Mouse (Mus musculus) c-Kit-positive CD71-positive TER-119-negative erythroid progenitor cells, embryonic 14.5 days (primary cell): ENCODE measurements around the gene Sytl2.

Experiments
- DNase-seq: peaks from one replicate; pipeline ENCODE4 v3.0.0-alpha.2; 2013; ENCODE audit warnings: low read depth

The Sytl2 gene

DNA sequence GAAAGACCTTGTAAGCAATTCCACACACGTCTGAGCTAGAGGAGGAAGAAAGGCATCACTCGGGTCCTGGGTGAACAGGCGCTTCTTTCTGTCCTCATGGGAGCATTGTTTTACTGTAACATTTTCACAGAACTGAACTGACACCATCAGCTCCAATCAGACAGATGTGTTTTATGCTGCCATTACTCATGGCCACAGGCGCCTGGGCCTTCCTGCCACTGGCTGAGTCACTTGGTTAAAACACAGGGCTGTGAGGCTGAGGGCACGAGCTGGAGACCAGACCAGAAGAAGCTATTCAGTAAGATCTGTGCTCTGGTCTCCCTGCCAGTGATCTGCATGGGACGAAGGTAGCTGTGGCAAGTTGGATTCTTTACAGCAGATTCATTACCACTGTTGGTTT lies 6.0 kb downstream of the Sytl2 start:
- no peak for DNase-seq

- DNase-seq, result no peak
Observed at GRCm38 (mm10) chr7:90312151-90312883, 10.3 kb downstream of the Sytl2 start.

DNA sequence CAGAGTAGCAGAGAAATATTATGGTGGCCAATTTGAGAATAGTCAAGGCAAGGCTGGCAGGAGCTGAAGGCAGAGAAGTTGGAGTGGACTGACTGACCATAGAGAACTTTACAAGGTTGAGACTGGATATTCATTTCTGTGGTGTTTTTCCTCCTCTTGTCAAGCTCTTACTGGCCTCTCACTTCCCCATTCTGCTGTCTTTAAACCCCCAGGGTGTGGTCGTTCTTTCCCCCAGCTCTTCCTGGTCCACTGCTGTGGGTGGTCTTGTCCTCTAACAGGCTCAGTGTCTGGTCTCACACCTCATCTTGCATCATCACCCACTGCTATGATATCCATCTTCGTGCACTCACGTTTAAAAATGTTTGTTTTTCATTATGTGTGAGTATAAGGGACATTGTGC lies 11.4 kb downstream of the Sytl2 start:
- DNase-seq, result no peak

- no peak for DNase-seq
Observed at GRCm38 (mm10) chr7:90316823-90317222, 14.8 kb downstream of the Sytl2 start.

GRCm38 (mm10) chr7:90319446-90319845 lies 17.4 kb downstream of the Sytl2 start:
- DNase-seq, result no peak

GRCm38 (mm10) chr7:90320124-90320523 lies 18.1 kb downstream of the Sytl2 start:
- no peak for DNase-seq

DNA sequence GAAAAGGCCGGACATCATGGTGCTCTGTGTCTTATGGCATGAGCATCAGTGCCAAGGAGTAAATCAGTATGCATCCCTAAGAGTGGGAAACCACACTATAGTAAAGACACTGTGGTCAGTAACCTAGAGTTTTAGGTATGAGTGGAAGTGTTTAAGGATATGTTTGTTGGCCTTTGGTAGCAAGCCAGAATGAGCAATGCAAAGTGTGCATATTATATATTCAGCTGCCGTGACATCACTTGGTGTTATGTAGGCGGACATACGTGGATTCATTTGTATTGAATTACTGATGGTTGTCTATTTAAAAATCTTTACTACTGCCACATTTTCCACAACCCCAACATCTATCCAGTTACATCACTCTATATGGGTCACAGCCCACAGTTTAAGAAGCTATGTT lies 23.1 kb downstream of the Sytl2 start:
- DNase-seq, result no peak

DNA sequence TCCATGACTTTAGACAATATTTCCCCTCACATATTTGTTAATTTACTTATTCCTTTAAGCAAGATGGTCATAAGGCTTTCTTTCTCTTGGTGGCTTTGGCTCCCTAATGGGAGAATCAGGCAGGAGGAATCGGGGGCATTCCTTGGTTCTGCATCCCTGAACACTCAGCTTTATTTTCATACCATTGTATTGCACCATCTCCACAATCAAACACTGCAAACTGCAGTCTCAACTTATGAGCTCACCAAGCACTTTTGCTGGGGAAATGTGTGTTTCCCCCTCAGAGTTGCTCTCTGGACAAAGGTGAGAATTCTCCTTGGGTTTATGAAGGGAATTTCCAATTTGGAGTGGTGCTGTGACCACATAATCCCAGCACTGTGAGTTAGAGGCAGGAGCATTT lies 28.1 kb downstream of the Sytl2 start:
- DNase-seq, result no peak

DNA sequence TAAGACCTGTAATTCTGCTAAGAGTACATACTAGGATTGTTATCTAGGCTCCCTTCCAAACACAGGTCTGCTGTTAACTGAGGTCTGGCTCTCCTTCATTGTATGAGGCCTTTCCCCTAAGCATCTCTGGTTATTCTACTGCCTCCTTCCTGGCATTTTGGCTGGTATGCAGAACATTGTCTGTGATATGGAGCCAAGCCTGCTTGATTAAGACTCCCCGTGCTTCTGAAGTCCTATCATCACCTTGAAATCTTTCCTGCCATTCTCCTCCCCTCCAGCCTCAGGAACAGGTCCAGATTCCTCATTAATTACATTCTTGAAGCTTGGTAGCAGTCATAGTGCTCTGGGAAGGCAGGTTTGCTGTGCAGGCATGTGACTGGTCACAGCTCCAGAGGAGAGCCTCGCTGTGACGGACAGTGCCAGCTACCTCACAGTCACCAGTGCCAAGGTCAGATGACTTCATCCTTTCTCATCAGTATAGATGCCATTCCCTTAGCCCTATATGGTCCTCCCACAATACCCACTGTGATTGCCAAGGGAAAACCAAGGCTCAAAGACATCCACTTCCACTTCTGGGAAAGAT lies 30.5 kb downstream of the Sytl2 start:
- no peak for DNase-seq

DNA sequence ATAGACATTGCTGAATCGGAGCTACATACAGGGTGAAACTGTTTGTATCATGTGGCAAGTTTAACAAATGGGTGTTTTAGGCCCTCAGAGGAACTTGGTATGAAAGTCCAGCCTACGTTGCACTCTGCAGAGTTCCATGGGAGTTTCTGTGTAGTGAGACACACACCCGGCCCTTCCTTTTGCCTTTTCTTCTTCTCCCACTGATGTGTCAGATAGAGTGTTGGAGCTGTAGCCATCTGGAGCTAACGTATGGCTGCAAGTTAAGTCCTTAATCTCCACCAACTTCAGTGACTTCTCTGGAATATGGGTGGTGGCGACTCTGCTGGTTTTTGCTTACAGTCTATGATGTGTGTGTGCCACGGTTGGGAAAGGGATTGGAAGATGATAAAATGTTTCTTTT lies 32.3 kb downstream of the Sytl2 start:
- no peak for DNase-seq

GRCm38 (mm10) chr7:90334831-90335230 lies 32.8 kb downstream of the Sytl2 start:
- DNase-seq, result no peak

DNA sequence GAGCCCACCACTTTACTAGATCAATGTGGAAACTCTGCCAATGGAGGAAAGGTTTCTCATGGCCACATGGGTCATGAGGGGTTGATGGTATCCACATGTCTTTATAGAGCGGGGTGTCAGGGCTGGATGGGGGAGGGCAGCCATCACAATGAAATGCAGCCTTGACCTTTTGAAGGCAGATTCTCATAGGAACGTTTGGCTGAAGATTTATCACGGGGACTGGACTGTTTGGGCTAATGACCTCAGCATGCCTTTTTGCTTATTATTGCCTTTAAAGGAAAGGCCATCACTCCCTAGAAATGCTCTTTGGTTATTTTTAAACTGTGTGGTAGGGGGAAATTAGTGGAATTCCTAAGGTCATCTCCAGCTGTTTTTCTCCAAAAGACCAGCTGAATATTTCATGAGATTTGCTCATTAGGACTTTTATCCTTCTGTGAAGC lies 33.7 kb downstream of the Sytl2 start:
- DNase-seq, result no peak

- DNase-seq, result no peak
Observed at GRCm38 (mm10) chr7:90341212-90341957, 39.3 kb downstream of the Sytl2 start.

GRCm38 (mm10) chr7:90344903-90345302 lies 42.9 kb downstream of the Sytl2 start:
- no peak for DNase-seq

- no peak for DNase-seq
Observed at GRCm38 (mm10) chr7:90347779-90348437, 45.9 kb downstream of the Sytl2 start.

- no peak for DNase-seq
Observed at GRCm38 (mm10) chr7:90349014-90349413, 47.0 kb downstream of the Sytl2 start.

DNA sequence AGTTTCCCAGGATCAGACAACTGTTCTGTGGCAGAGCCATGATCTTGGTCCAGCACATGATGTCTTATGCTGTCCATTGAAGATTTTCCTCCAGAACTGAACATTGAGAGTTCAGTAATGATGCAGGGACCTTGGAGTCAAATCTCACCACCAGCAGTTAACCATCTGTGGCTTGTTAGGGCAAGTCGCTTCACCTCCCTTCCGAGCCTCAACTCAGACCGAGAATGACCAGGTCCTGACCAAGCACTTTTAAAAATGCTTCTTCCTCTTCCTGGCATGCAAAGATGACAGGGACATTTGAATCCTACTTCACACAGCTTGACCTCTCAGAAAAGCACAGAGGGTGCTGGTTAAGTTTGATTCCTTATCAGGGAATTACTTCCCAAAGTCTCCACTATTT lies 50.1 kb downstream of the Sytl2 start:
- no peak for DNase-seq

GRCm38 (mm10) chr7:90353488-90354228 lies 51.6 kb downstream of the Sytl2 start:
- DNase-seq, result no peak

DNA sequence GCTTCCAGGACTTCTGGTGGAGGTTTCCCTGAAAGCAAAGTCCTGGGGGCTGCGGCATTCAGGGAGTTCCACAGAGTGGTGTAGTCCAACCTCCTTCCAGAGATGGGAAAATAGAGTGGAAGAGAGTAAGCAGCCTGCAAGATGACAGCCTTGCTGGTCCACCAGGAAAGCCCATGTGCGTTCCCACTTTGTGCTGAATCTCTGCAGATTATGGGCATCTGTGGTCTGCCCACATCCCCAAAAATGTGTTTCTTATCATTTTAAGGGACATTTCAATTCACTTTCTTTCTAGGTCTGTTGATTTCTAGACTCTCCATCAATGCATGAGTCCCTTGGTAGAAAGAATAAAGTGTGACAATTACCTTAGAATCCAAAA lies 52.2 kb downstream of the Sytl2 start:
- no peak for DNase-seq

DNA sequence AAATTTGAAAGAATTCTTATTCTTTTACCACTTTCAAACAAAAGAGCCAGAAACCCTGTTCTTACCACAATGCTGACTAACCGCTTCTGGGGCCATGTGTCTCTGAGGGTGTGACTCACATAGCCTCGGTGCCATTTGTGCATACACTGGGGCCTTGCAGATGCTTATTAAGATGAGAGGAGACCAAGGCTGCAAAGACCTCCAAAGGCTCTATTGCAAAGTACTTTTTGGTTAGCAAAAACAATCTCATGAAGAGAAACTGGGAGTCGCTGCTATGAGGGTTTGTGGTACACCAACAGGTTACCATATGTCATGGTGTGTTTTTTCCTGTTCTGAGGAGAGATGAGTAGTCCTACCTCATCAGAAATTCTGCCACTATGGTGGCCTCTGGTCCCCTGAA lies 53.4 kb downstream of the Sytl2 start:
- DNase-seq, result no peak

DNA sequence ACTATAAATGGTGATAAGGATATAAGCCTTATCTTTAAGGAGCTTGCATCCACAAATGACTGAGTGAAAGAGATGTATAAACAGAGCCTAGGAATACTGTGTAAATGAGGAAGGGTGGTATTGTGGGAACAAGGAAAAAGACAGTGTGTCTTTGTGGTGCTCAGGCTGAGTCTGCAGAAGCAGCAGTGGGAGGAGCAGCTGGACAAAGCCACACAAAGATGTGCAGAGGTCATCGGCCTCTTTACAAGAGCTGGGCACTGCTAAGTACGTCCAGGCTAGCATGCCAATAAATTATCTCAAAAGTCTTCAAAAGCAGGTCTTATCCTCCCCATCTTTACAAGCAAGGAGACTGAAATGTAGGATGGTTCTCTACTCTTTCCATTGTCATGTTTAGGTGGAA lies 53.9 kb downstream of the Sytl2 start:
- no peak for DNase-seq

DNA sequence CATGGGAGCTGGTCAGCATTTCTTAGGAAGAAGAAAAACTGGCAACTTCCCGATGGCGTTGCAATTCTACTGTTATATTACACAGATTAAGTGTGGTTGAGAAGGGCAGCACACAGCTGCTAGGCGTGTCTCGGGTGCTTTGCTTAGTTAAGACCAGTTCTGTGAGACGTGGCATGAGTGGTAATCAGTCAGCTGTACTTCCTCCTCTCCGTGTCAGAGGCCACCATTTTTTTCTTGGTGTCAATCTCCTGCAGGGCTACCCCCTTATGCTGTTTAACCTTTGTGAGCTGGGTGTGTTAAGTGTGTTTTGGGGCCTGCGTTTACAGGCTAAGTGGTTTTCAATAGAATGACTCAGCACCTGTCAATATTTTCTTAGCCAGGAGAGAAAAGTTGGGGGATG lies 60.7 kb downstream of the Sytl2 start:
- DNase-seq, result no peak
